Mouse (Mus musculus) testis, adult 2 months (tissue): ENCODE data around the gene Snd1.

Experiments
- CTCF ChIP-seq: fragments of 200-500 bp; IDR thresholded peaks from 2 replicates; pipeline ENCODE4 v1.5.1; 2012; ENCODE audit warnings: low read depth, mild to moderate bottlenecking, inconsistent platforms, low read length, moderate library complexity; ENCODE audit not compliant: control insufficient read depth, insufficient read depth, insufficient replicate concordance
- POLR2A ChIP-seq: fragments of 200-500 bp; IDR thresholded peaks from 2 replicates; pipeline ENCODE4 v1.6.1; 2012; ENCODE audit warnings: low read depth, mild to moderate bottlenecking, inconsistent platforms, low read length, moderate library complexity; ENCODE audit not compliant: control insufficient read depth

DNA sequence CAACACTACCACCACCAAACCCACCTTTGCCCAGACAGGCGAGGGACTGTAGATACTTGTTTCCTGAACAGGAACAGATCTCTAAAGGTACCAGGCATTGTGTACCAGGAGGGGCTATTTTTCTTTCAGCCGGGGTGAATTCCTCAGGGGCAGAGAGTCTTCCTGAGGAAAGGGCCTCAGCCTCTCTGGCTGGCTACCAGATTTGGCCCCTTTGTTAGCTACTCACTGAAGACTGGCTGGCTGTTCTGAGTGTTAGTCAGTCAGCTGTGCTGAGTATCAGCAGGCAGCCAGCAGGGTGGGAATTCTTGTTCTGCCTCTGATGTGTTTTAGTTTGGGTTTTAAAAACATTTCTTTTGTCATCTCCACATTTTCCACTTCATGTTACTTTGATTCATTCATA lies 158.2 kb downstream of the Snd1 start:
- TF ChIP-seq POLR2A, result no peak
- no peak for TF ChIP-seq CTCF
